Mouse (Mus musculus): ENCODE measurements around the gene Zfp319.
A peak's percentile ranks its signal among the peaks of the same experiment; 100 is the strongest.

Zfp319 gene

DNA sequence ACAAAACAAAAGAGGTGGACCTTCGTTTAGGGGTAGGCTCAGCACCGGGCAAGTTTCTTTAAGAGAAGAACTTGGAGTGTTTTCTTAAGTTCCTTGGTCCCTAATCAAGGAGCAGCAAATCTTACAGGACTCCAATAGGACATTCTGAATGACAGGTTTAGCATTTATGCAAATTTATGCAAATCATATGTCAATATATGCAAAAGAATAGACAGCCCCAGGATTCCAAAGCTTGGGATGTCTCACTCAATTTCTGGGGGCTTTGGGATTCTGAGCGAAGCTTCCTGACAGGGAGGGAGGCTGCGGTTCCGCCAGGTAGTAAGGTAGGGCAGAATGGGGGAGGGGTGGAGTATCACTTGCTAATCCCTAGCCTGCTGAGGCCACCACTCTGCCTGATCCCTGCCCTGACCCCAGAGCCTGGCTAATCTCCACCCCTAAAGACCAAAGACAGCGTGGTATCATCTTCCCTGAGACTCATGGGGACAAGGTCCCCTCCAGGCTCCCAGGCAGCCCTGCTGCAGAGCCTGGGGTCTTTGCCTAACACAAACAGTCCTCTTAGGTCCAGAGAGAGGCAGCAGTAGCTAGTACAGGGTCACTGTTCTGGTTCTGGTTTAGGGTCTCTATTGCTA, 21.3 kb downstream of the Zfp319 start, which contains the start of gene Tepp:
Tepp (plus strand) TSS at position 225 of the 629 bp plus-strand sequence.
- no peak for DNase-seq (ENCODE audit: low spot score in 2 of 2)

DNA sequence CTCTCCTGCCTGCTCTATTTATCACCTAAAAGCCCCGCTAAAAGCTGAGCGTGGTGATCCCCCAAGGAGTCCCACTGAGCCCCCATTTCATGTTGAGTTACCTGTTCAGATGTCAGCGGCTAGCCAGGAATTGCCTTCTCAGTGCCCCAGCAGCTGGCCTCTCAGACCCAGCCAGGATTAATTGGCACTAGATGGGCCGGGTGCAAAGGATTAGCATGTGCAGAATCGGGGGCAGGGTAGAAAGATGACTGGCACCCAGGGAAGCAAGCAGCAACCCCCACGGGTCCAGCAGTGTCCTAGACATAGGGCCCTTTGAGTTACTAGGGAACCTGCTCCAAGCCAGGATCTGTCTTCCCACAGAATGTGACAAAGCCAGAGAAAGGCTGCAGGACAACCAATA, 25.3 kb downstream of the Zfp319 start, which contains the start of gene Cngb1:
Cngb1 (minus strand) TSS at position 155 of the 400 bp plus-strand sequence.
- no peak for DNase-seq (ENCODE audit: low spot score in 2 of 2)

GRCm38 (mm10) chr8:95305526-95305925, 26.2 kb downstream of the Zfp319 start:
- DNase-seq (ENCODE audit: low spot score in 2 of 2): no peak

GRCm38 (mm10) chr8:95302410-95302809, 29.3 kb downstream of the Zfp319 start:
- DNase-seq (ENCODE audit: low spot score in 2 of 2): no peak

DNA sequence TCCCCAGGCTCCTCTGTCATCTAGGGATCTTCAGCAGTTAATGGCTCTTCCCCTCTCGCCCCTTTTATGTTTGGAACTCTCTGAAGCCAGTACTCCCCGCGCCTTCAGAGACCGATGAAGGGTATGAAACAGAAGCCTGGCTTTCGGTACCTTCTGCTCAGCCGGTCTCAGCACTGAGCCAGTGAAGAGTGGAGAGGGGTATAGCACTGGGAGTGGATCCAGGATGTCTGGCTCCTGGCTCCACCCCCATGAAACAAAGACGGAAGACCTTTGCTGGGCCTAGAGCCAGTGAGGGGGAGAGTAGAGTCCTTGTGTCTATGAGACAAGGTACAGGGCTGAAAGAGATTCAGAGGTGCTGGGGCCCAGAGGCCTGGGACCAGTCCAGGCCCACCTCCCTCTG, 37.9 kb downstream of the Zfp319 start:
- DNase-seq (ENCODE audit: low spot score in 2 of 2): no peak

GRCm38 (mm10) chr8:95293172-95293571, 38.6 kb downstream of the Zfp319 start:
- peak; percentile 33 to 71 for DNase-seq (ENCODE audit: low spot score in 2 of 2)

GRCm38 (mm10) chr8:95289066-95289650, 42.6 kb downstream of the Zfp319 start:
- no peak for DNase-seq (ENCODE audit: low spot score in 2 of 2)

DNA sequence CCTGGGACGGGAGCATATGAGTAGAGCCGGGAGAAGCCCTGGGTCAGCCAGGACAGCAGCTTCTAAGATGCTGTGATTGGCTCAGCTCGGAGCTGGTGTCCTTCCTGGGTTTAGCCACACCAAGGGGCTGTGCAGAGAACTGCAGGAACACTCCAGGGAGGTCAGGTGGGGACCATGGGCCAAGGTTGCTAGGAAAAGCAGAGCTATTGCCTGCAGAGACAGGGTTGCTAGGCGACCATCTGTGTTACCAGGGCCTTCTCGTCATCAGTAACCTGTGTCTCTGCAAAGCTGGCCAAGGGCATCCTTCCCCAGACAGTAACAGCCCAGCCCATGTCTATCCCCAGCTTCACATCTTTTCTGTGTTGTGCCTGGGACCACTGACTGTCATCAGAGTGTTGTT, 50.3 kb downstream of the Zfp319 start:
- no peak for DNase-seq (ENCODE audit: low spot score in 2 of 2)
